Mouse (Mus musculus): ENCODE data around the gene Tmem14c. TPM values are rescaled to one million over a fixed set of nuclear protein-coding genes. Genes with fewer than 3 reads are reported as not detected.
A peak's percentile ranks its signal among the peaks of the same experiment; 100 is the strongest.
"Not testable (repeated sequence)": the region's sequence is repeated elsewhere in the genome, so short reads cannot be mapped to it uniquely, and the experiment has no call there.

The Tmem14c gene
- polyA plus RNA-seq, 1 experiment = 161 TPM

DNA sequence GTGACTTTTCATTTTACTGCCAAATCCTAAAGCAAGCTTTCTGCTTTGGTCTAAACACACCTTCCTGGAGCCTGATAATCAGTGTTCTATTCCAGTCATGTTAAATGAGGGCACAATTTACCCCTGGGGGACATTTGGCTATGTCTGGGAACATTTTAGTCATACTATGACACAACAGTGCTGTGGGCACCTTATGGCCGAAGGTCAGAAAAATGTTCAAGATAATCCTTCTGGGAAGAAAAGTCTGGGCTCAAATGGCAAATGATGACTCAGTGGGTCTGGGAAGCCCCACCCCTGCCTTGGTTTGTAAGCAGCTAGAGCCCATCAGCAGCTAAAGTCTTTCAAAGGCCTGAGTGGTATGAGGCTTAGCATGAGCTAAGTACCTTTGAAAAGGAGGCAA, 33.3 kb upstream of the Tmem14c start:
- TF ChIP-seq CTCF (IDR thresholded peaks at IDR 0.05; ENCODE audit: low read depth, low read length) = no peak
- no peak for TF ChIP-seq POLR2A (IDR thresholded peaks at IDR 0.05; ENCODE audit: borderline replicate concordance, low read depth, low read length)
- H3K4me1 ChIP-seq (ENCODE audit: control insufficient read depth, insufficient read depth, low read length) = peaks cover 12% of the 10 kb centered on the region
- no peak overlapping the region for H3K4me3 ChIP-seq (ENCODE audit: insufficient read depth, low read length)
- no peak overlapping the region for H3K27ac ChIP-seq (ENCODE audit: insufficient read depth, low read depth, low read length)

DNA sequence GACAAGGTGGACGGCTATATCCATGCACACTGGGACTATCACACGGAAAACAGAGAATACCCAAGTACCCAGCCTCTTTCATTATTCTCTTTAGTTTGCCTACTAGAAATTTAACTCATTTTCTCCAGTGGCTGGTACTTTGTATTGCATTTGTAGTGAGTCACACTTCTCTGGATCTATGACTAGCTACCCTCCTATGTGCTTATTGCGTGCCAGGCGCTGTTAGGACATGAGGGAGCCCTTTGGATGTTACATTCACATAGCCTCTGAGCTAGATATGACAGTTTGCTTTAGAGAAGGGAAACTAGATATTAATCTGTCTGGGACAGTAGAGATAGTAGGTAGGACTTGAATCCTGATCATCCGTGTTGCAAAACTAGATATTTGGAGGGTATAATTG, 30.0 kb upstream of the Tmem14c start:
- Histone ChIP-seq H3K4me3 (ENCODE audit: insufficient read depth, low read length) (no peak overlapping the region), H3K4me1 (ENCODE audit: control insufficient read depth, insufficient read depth, low read length) (no peaks in the 10 kb centered on the region), H3K27ac (ENCODE audit: insufficient read depth, low read depth, low read length) (no peak overlapping the region)
- TF ChIP-seq POLR2A (IDR thresholded peaks at IDR 0.05; ENCODE audit: borderline replicate concordance, low read depth, low read length) = no peak
- no peak for TF ChIP-seq CTCF (IDR thresholded peaks at IDR 0.05; ENCODE audit: low read depth, low read length)

- not testable (repeated sequence) for H3K4me1 ChIP-seq (ENCODE audit: control insufficient read depth, insufficient read depth, low read length); H3K4me3 ChIP-seq (ENCODE audit: insufficient read depth, low read length); H3K27ac ChIP-seq (ENCODE audit: insufficient read depth, low read depth, low read length)
Observed at GRCm38 (mm10) chr13:40987608-40988303, 28.3 kb upstream of the Tmem14c start.

- Histone ChIP-seq H3K4me3 (ENCODE audit: insufficient read depth, low read length) (no peak overlapping the region), H3K27ac (ENCODE audit: insufficient read depth, low read depth, low read length) (no peak overlapping the region), H3K4me1 (ENCODE audit: control insufficient read depth, insufficient read depth, low read length) (no peaks in the 10 kb centered on the region)
- TF ChIP-seq POLR2A (IDR thresholded peaks at IDR 0.05; ENCODE audit: borderline replicate concordance, low read depth, low read length) (no peak), CTCF (IDR thresholded peaks at IDR 0.05; ENCODE audit: low read depth, low read length) (no peak)
Observed at GRCm38 (mm10) chr13:40988418-40988817, 27.7 kb upstream of the Tmem14c start.

GRCm38 (mm10) chr13:40994487-40995263, 21.4 kb upstream of the Tmem14c start:
- H3K4me3 ChIP-seq (ENCODE audit: insufficient read depth, low read length) = no peak overlapping the region
- H3K4me1 ChIP-seq (ENCODE audit: control insufficient read depth, insufficient read depth, low read length) = peaks cover 7% of the 10 kb centered on the region
- no peak for TF ChIP-seq POLR2A (IDR thresholded peaks at IDR 0.05; ENCODE audit: borderline replicate concordance, low read depth, low read length)
- no peak for TF ChIP-seq CTCF (IDR thresholded peaks at IDR 0.05; ENCODE audit: low read depth, low read length)
- no peak overlapping the region for H3K27ac ChIP-seq (ENCODE audit: insufficient read depth, low read depth, low read length)

DNA sequence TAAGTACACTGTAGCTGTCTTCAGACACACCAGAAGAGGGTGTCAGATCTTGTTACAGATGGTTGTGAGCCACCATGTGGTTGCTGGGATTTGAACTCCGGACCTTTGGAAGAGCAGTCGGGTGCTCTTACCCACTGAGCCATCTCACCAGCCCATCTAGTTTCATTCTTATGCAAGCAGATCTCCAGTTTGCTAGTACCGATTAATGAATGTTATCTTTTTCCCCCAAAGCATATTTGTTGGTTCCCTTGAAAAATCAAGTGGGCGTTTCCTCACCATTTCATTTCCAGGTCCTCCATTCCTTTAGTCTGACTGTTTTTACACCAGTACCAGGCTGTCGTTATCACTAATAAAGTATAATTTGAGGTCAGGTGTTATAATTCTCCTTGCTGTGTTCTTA, 17.6 kb upstream of the Tmem14c start:
- not testable (repeated sequence) for H3K27ac ChIP-seq (ENCODE audit: insufficient read depth, low read depth, low read length); H3K4me3 ChIP-seq (ENCODE audit: insufficient read depth, low read length)
- H3K4me1 ChIP-seq (ENCODE audit: control insufficient read depth, insufficient read depth, low read length) = peaks cover 16% of the 10 kb centered on the region

GRCm38 (mm10) chr13:41000140-41000925, 15.8 kb upstream of the Tmem14c start:
- Histone ChIP-seq H3K4me1 (ENCODE audit: control insufficient read depth, insufficient read depth, low read length) (peaks cover 14% of the 10 kb centered on the region), H3K4me3 (ENCODE audit: insufficient read depth, low read length) (peak overlapping the region; percentile 78), H3K27ac (ENCODE audit: insufficient read depth, low read depth, low read length) (peak overlapping the region; percentile 99)
- peak; percentile 49; the same call in 1 of the 2 replicates for TF ChIP-seq CTCF (IDR thresholded peaks at IDR 0.05; ENCODE audit: low read depth, low read length)
- no peak for TF ChIP-seq POLR2A (IDR thresholded peaks at IDR 0.05; ENCODE audit: borderline replicate concordance, low read depth, low read length)

DNA sequence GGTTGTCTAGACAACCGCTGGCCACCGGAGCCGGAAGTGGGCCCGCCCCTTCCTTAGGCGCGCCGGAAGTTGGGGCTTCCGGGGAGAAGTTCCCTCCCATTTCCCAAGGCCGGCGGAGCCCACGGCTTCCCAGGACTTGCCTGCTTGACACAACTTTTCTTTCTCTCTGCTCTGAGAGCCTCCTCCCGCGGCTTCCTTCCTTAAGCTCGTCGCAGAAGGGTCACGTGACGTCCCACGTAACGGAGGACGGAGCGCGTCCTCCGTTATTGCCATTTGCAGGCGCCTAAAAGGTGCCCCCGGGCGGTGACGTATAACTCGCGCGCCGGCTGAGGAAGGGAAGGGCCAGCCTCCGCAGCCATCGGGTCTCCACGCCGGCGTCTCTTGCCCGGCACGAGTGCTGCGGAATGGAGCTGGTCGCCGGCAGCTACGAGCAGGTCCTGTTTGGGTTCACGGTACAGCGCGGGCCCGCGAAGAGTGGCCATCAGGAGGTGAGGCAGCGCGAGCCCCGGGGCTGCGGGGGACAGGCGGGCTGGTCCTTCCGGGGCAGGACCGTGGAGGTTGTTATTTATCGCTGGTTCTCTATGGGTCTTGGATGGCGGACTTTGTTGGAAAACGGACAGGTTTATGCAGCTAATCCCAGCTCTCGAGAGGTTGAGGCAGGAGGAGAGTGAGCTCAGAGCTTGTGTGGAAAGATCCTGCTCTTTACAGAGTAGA, 15.0 kb upstream of the Tmem14c start, which contains the start of gene Pak1ip1:
Gene Pak1ip1 (plus strand): TSS at position 98 of the 714 bp plus-strand sequence.
- Histone ChIP-seq H3K4me1 (ENCODE audit: control insufficient read depth, insufficient read depth, low read length) (peaks cover 14% of the 10 kb centered on the region), H3K4me3 (ENCODE audit: insufficient read depth, low read length) (peak within 1 kb of the TSS; percentile 78), H3K27ac (ENCODE audit: insufficient read depth, low read depth, low read length) (peak within 1 kb of the TSS; percentile 99)
- no peak for TF ChIP-seq CTCF (IDR thresholded peaks at IDR 0.05; ENCODE audit: low read depth, low read length)
- no peak for TF ChIP-seq POLR2A (IDR thresholded peaks at IDR 0.05; ENCODE audit: borderline replicate concordance, low read depth, low read length)

DNA sequence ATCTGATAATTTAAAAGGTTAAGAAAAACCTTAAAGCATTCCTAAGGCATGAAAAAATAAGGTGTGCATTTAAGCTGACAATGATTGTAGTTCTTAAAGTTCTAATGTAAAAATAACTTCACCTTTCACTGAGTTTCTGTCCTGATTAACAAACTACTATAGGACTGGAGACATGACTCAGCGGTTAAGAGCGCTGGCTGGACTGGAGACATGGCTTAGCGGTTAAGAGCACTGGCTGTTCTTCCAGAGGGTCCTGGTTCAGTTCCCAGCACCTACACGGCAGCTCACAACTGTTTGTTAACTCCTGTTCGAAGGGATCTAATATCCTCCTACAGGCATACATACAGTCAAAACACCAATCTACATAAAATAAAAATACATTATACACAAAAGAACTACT, 14.1 kb upstream of the Tmem14c start:
- TF ChIP-seq POLR2A (IDR thresholded peaks at IDR 0.05; ENCODE audit: borderline replicate concordance, low read depth, low read length) (no peak), CTCF (IDR thresholded peaks at IDR 0.05; ENCODE audit: low read depth, low read length) (no peak)
- Histone ChIP-seq H3K4me3 (ENCODE audit: insufficient read depth, low read length) (peak overlapping the region; percentile 55), H3K27ac (ENCODE audit: insufficient read depth, low read depth, low read length) (no peak overlapping the region)

More for the DNA sequence above, 14.1 kb upstream of the Tmem14c start:
- H3K4me1 ChIP-seq (ENCODE audit: control insufficient read depth, insufficient read depth, low read length) = peaks cover 14% of the 10 kb centered on the region
